Mouse (Mus musculus): ENCODE measurements at regions not wholly inside any gene's neighbourhood (a gene's known extent, or its start where the extent isn't known, plus 50 kb on each side); places are given as distances from the start of the nearest gene placed in this dataset.

- in situ Hi-C loops (cut with MboI, MseI), result no loop called here
These were observed 395.8 kb downstream of the Tshz3 start for GRCm38 (mm10) chr7:37093721-37094120.

DNA sequence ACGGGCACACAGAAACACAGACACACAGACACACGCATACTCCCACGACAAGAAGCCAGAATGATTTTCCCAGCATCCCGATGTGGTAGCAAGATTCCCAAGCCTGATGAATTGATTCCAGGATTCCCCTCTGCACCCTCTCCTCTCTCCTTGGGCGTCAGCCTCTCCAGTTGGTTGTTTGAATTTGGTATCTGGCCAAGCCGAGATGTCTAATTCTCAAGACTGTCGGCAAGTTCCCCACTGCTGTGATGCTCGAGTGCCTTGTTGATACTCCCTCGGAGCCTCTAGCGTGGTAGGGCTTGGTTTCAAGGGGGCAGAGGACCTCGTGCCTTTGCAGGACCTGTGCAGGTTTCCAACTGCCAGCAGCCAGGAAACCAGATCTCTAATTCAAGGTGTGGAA is 397.9 kb downstream of the Tshz3 start:
- in situ Hi-C loops (cut with MboI, MseI), result no loop called here

DNA sequence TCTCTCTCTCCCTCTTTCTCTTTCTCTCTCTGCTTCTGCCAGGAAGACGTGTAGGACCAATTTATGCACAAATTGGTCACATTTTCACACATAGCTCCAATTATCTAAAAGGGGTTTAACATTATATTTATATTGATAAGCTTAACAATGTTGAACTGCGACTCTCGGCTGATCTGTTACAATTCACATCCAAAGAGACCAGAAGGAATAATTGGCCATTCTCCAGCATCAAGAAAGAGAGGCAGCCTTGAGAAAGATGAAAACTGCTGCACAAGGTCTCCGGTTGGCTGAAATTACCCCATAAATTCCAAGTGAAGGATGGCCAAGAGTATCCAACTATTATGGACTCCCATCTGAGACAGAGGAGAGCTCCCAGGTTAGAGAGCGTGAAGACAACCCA is 398.4 kb downstream of the Tshz3 start:
- in situ Hi-C loops (cut with MboI, MseI), result no loop called here

DNA sequence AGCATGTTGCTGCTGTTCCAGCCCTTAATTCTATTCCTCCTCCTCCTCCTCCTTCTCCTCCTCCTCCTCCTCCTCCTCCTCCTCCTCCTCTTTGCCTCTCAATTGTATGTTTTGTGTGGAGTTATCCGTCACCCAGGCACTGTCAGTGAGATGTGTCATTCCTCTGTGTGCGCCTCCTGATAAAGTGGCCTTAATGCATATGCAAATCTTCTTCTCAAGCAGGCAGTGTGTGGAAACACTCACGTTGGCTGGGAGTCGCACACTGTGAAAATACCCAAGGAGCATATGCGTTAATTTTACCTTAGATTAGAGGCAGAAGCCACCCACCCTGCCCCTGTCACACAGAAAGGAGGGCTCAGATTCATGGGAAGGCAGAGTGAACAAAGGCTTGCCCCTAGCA is 401.0 kb downstream of the Tshz3 start:
- in situ Hi-C loops (cut with MboI, MseI), result no loop called here

DNA sequence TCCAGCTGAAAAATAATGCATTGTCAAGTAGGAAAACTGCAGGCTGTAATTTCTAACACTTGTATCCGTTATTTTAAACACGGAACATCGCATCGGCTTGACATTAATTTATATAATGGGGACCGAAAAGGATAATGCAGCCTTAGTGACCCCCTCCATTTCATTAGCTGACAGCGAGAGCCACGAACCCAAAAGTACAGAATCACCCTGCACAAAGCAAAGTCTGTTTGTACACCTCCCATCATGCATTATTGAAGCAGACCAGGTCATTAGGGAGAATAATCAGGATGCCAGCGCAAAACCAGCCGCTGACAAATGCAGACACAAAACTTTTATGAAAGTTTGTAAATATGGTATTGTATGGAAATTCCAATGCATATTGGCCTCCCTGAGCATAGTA is 406.8 kb downstream of the Tshz3 start:
- in situ Hi-C loops (cut with MboI, MseI), result no loop called here

DNA sequence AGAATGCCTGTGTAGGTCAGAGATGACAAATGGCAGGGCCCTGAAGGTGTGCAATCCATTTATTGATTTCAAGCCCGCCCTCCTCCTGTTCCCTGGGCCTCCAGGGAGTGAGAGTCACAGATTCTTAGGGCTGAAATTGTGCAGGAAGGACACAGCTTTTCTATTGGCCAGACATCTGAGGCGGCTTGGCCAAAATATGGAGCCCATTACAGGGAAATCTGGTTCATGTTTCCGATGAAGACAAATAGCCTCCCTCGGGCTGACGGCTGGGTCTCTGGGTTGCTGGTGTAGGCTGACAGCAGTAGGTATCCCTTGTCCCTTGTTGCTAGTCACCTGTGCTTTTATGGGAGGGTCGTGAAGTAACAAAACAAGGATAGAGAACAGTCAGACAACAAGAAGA is 413.2 kb downstream of the Tshz3 start:
- in situ Hi-C loops (cut with MboI, MseI), result no loop called here

DNA sequence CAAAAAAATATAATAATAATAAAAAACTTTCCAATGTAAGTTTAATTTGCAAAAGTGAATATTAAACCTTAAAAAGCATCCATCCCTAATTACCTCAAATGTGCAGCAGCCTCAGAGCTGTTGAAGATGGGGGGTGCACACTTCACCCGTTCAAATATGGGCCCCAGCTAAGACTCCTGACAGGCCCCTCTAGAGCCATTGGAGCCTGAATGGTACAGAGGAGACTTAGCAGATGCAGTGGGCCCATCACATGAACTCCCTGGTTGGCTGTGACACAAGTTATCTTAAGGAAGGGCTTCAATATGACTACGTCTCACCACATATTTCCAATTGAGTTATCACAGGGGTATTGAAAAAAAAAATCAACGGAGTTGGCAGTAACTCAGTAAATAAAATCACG is 422.9 kb downstream of the Tshz3 start:
- in situ Hi-C loops (cut with MboI, MseI), result no loop called here

- in situ Hi-C loops (cut with MboI, MseI), result no loop called here
These were observed 442.3 kb downstream of the Tshz3 start for GRCm38 (mm10) chr7:37140191-37140590.

GRCm38 (mm10) chr7:37142780-37143179 is 444.9 kb downstream of the Tshz3 start:
- in situ Hi-C loops (cut with MboI, MseI), result no loop called here

DNA sequence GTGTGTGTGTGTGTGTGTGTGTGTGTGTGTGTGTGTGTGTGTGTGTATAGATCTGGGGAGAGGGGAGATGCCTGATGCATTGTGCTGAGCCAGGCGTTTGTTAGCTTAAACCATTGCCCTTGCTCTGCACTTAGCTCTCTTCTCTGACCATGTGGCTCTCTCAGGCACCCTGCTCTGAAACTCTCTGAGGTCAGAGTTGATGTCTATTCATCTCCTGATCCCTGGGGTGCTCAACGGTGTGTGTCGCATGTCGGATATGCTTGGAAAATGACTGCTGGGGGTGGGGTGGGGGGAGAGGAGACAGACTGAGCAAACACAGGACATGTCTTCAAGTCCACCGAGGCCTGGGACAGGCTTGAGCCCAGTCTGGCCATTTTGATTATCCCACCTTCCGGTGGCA is 446.4 kb downstream of the Tshz3 start:
- in situ Hi-C loops (cut with MboI, MseI), result no loop called here

GRCm38 (mm10) chr7:37149711-37150110 is 451.8 kb downstream of the Tshz3 start:
- in situ Hi-C loops (cut with MboI, MseI), result no loop called here

DNA sequence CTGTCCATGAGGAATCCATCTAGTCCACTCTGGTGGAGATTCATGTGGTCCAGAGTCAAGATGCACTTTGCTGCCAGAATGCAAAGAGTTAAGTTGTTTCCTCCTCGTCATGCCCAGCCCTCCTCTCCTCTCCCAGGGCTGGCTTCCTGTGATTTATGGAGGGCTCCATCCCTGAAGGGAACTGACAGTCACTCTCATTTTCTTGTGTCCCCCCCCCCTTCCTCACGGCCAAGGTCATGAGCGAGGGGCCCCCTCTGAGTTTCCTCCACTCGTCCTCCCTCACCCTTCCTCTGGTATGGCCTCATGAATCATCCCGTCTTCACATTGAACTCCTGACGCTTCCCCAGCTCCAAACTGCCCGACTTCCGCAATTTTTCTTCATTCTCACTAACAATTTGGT is 461.9 kb downstream of the Tshz3 start:
- in situ Hi-C loops (cut with MboI, MseI), result no loop called here

DNA sequence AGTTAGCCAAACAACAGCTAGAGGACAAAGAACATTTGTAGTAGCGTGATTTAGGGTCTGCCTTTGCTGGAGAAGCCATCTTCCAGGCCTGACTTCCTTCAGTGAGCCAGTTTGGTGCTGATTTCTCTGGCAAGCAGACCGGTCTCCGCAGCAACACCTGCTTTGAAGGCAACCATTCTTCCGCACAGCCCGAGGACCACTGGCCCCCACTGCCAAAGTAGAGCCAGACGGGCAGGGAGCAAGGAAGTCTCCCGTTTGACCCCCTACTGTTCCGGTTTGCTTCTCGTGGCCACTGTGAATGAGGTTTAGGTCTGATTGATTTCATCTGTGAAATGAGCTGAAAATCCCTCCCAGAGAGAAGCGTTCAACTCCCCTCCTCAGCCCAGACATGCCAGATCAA is 471.0 kb downstream of the Tshz3 start:
- in situ Hi-C loops (cut with MboI, MseI), result no loop called here

- in situ Hi-C loops (cut with MboI, MseI), result no loop called here
These were observed 477.8 kb downstream of the Tshz3 start for GRCm38 (mm10) chr7:37175746-37176145.

- in situ Hi-C loops (cut with MboI, MseI), result no loop called here
These were observed 480.3 kb downstream of the Tshz3 start for GRCm38 (mm10) chr7:37178256-37178655.

DNA sequence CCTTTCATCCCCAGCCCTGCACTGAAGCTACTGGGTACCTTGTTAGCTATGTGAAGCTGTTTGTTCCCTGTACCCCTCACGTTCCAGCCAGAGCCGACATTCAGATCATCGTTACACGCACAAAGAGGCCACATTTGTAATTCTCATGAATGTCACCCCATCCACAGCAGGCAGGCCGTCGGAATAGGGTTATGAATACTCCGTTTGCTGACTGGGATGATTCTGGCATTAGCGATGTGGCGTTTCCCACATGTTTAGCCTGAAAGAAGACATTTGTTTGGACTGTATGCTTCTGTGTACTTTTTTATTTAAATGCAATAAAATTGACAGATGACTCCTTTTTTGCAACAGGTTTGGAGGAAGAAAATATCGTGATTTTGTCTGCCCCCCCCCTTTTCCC is 482.0 kb downstream of the Tshz3 start:
- in situ Hi-C loops (cut with MboI, MseI), result no loop called here

- in situ Hi-C loops (cut with MboI, MseI), result no loop called here
These were observed 482.5 kb downstream of the Tshz3 start for GRCm38 (mm10) chr7:37180416-37180815.

DNA sequence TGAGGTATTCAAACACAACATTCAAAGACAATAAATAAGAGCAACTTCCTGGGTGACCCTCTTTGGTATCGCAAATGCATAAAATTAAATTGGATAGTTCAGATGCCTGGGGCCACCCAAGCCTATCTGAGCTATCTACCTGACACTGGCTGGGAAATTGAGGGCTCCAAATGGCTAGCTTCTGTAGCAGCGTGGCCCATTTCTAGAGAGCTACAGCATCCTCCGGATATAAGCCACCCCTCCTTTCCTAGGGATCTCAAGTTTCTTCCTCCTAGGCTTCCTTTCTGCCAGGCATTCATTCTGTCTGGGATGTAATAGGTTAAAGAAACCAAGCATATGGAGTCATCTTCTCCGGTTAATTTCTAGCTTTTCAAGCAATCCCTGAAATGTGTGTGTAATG is 483.2 kb downstream of the Tshz3 start:
- in situ Hi-C loops (cut with MboI, MseI), result no loop called here

GRCm38 (mm10) chr7:37192536-37192935 is 494.6 kb downstream of the Tshz3 start:
- in situ Hi-C loops (cut with MboI, MseI), result no loop called here

GRCm38 (mm10) chr7:37204800-37205199 is 506.9 kb downstream of the Tshz3 start:
- in situ Hi-C loops (cut with MboI, MseI), result no loop called here

GRCm38 (mm10) chr7:37208305-37208704 is 510.4 kb downstream of the Tshz3 start:
- in situ Hi-C loops (cut with MboI, MseI), result no loop called here

GRCm38 (mm10) chr7:37213751-37214181 is 515.8 kb downstream of the Tshz3 start:
- in situ Hi-C loops (cut with MboI, MseI), result no loop called here

- in situ Hi-C loops (cut with MboI, MseI), result no loop called here
These were observed 517.6 kb downstream of the Tshz3 start for GRCm38 (mm10) chr7:37215498-37215897.

- in situ Hi-C loops (cut with MboI, MseI), result no loop called here
These were observed 522.6 kb downstream of the Tshz3 start for GRCm38 (mm10) chr7:37220476-37220875.

DNA sequence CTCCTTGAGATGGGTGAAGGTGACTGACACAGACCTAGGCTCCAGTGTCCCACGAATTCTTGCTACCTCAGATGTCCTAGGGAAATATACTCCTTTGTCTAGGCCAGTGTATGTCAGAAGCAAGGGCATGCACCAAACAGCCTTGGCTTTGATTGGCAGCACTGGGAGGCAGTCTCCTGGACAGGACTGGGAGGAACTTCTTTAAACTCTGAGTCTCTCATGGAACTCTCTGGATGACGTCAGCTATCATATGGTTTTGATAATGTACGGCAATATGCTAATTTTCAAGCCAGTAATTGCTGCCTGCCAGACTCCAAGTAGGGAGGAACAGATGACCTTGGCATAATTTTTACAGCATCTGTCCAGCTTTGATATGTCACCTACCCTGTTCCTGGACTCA is 528.5 kb downstream of the Tshz3 start:
- in situ Hi-C loops (cut with MboI, MseI), result no loop called here
